ENCODE assay signal across 8 mouse cellular contexts in the genomic region with DNA sequence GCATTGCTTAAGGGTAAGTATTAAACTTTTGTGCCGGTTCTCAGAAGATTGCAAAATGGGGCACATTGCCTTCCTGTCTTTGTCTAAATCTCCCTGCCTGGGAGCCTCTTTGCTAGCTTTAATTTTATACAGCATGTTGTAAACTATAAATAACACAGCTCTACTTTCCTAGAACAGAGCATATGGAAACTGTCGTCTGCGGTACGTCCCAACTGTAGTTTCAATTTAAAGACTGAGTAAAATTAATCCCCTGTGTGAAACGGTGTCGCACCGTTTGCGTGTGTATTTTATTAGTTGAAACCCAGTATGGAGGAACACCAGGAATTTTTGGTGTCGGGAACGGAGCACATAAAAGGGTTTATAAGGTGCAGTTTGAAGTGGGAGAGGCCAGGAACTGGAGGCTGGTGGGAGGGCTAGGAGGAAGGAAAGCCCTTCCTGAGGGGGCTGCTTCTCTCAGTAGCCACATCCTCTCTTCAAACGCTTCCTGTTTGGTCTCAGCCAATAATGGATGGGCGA.
A peak's percentile ranks its signal among the peaks of the same experiment; 100 is the strongest.
DNase-seq lines count a peak whose midpoint lies in the region; ATAC-seq and TF ChIP-seq lines count a peak whose summit lies in the region.

No protein-coding gene starts in this region.

- peak overlapping the region; percentile 5; the same call in 1 of the 2 replicates for H3K9ac ChIP-seq in forebrain, embryonic 11.5 days (ENCODE audit: low read length)
- H3K9ac ChIP-seq in hindbrain, embryonic 16.5 days (ENCODE audit: low read depth, low read length): 0 out of 2 replicates have a peak overlapping the region, but pooled peaks have one; percentile 28
- H3K9ac ChIP-seq in limb, embryonic 15.5 days: 0 out of 2 replicates have a peak overlapping the region, but pooled peaks have one; percentile 1
- no peak overlapping the region for H3K9ac ChIP-seq in midbrain, embryonic 16.5 days (ENCODE audit: low read depth, low read length)

- no peak for ATAC-seq in forebrain, embryonic 11.5 days (replicated peaks; ENCODE audit: low FRiP score)
- ATAC-seq in hindbrain, embryonic 16.5 days: no peak
- ATAC-seq in limb, embryonic 15.5 days (ENCODE audit: insufficient number of reproducible peaks, low FRiP score, low TSS enrichment, low read depth): peak; percentile 22; the same call in 1 of the 2 replicates
- no peak for ATAC-seq in midbrain, embryonic 16.5 days

- TF ChIP-seq CTCF in spleen, adult 2 months (IDR thresholded peaks at IDR 0.05; ENCODE audit: extremely low read depth, insufficient read depth, insufficient read length, insufficient replicate concordance): no peak

- peak overlapping the region; percentile 54 for H3K4me3 ChIP-seq in spleen, adult 2 months (ENCODE audit: extremely low read depth, insufficient read depth, insufficient read length)
- peak overlapping the region; percentile 4; the same call in 1 of the 2 replicates for H3K4me3 ChIP-seq in forebrain, embryonic 11.5 days (ENCODE audit: low read depth, low read length)
- H3K4me3 ChIP-seq in hindbrain, embryonic 16.5 days (ENCODE audit: low read length): peak overlapping the region; percentile 27
- H3K4me3 ChIP-seq in limb, embryonic 15.5 days: peak overlapping the region; percentile 30
- H3K4me3 ChIP-seq in midbrain, embryonic 16.5 days (ENCODE audit: low read depth, low read length): peak overlapping the region; percentile 19

- peak; percentile 8 to 19 for DNase-seq in spleen, adult 2 months (ENCODE audit: low read depth in 1 of 2, low spot score in 2 of 2)
- no peak for DNase-seq in spleen, postnatal 4 days (ENCODE audit: low spot score in 2 of 2)
- peak; percentile 52 for DNase-seq in forebrain, embryonic 11.5 days (ENCODE audit: low spot score)
- peak; percentile 46 for DNase-seq in thymus, postnatal 4 days
- no peak for DNase-seq in cerebellum, adult 11-12 months

- H3K27me3 ChIP-seq in spleen, adult 2 months (ENCODE audit: control insufficient read depth, insufficient read depth, low read length): no peaks in the 10 kb centered on the region
- no peaks in the 10 kb centered on the region for H3K27me3 ChIP-seq in forebrain, embryonic 11.5 days (ENCODE audit: control insufficient read depth, insufficient read depth, low read length)
- no peaks in the 10 kb centered on the region for H3K27me3 ChIP-seq in hindbrain, embryonic 16.5 days (replicated peaks; ENCODE audit: control insufficient read depth, insufficient read depth, low read length)
- no peaks in the 10 kb centered on the region for H3K27me3 ChIP-seq in limb, embryonic 15.5 days
- H3K27me3 ChIP-seq in midbrain, embryonic 16.5 days (ENCODE audit: control insufficient read depth, insufficient read depth, low read depth, low read length): no peaks in the 10 kb centered on the region

- H3K4me1 ChIP-seq in spleen, adult 2 months (ENCODE audit: control insufficient read depth, insufficient read depth, insufficient read length): peaks cover 8% of the 10 kb centered on the region
- peaks cover 6% of the 10 kb centered on the region; the same call in 1 of the 2 replicates for H3K4me1 ChIP-seq in forebrain, embryonic 11.5 days (replicated peaks; ENCODE audit: control insufficient read depth, insufficient read depth, low read length)
- H3K4me1 ChIP-seq in hindbrain, embryonic 16.5 days (ENCODE audit: control insufficient read depth, insufficient read depth, low read depth, low read length): peaks cover 25% of the 10 kb centered on the region
- peaks cover 31% of the 10 kb centered on the region for H3K4me1 ChIP-seq in limb, embryonic 15.5 days
- H3K4me1 ChIP-seq in midbrain, embryonic 16.5 days (ENCODE audit: control insufficient read depth, insufficient read depth, low read length): peaks cover 25% of the 10 kb centered on the region

- no peaks in the 10 kb centered on the region; the same call in 1 of the 2 replicates for H3K9me3 ChIP-seq in forebrain, embryonic 11.5 days (ENCODE audit: control insufficient read depth, low read length)
- H3K9me3 ChIP-seq in hindbrain, embryonic 16.5 days (ENCODE audit: control insufficient read depth, low read length): no peaks in the 10 kb centered on the region
- no peaks in the 10 kb centered on the region for H3K9me3 ChIP-seq in limb, embryonic 15.5 days
- no peaks in the 10 kb centered on the region for H3K9me3 ChIP-seq in midbrain, embryonic 16.5 days (replicated peaks; ENCODE audit: control insufficient read depth, low read length, poor library complexity, severe bottlenecking)

- WGBS in spleen, adult 2 months: under 1% methylated on average over 12 of the region's 12 CpGs
- 2% methylated on average over 12 of the region's 12 CpGs for WGBS in forebrain, embryonic 11.5 days
- 3% methylated on average over 12 of the region's 12 CpGs for WGBS in hindbrain, embryonic 16.5 days
- WGBS in limb, embryonic 15.5 days: 2% methylated on average over 12 of the region's 12 CpGs
- 4% methylated on average over 12 of the region's 12 CpGs for WGBS in midbrain, embryonic 16.5 days

- H3K4me2 ChIP-seq in forebrain, embryonic 11.5 days (ENCODE audit: low read depth, low read length, severe bottlenecking): peak overlapping the region; percentile 49
- peak overlapping the region; percentile 69 for H3K4me2 ChIP-seq in hindbrain, embryonic 16.5 days (ENCODE audit: low read length)
- H3K4me2 ChIP-seq in limb, embryonic 15.5 days: peak overlapping the region; percentile 62
- peak overlapping the region; percentile 63 for H3K4me2 ChIP-seq in midbrain, embryonic 16.5 days (ENCODE audit: low read length)

- H3K36me3 ChIP-seq in spleen, adult 2 months (ENCODE audit: control insufficient read depth, insufficient read depth, low read length): no peaks in the 10 kb centered on the region
- no peaks in the 10 kb centered on the region for H3K36me3 ChIP-seq in forebrain, embryonic 11.5 days (ENCODE audit: control insufficient read depth, insufficient read depth, low read length)
- H3K36me3 ChIP-seq in hindbrain, embryonic 16.5 days (ENCODE audit: control insufficient read depth, insufficient read depth, low read length): no peaks in the 10 kb centered on the region
- no peaks in the 10 kb centered on the region for H3K36me3 ChIP-seq in limb, embryonic 15.5 days
- no peaks in the 10 kb centered on the region for H3K36me3 ChIP-seq in midbrain, embryonic 16.5 days (ENCODE audit: control insufficient read depth, insufficient read depth, low read length)

- no peak for TF ChIP-seq POLR2A in spleen, adult 2 months (IDR thresholded peaks at IDR 0.05; ENCODE audit: low read depth, low read length)

- H3K27ac ChIP-seq in spleen, adult 2 months (ENCODE audit: insufficient read depth, low read length): peak overlapping the region; percentile 54
- H3K27ac ChIP-seq in forebrain, embryonic 11.5 days (ENCODE audit: low read depth, low read length): peak overlapping the region; percentile 87
- H3K27ac ChIP-seq in hindbrain, embryonic 16.5 days (ENCODE audit: low read depth, low read length): peak overlapping the region; percentile 75
- peak overlapping the region; percentile 98 for H3K27ac ChIP-seq in limb, embryonic 15.5 days
- H3K27ac ChIP-seq in midbrain, embryonic 16.5 days (ENCODE audit: low read length): peak overlapping the region; percentile 61; the same call in 1 of the 2 replicates

Comparison
In these comparisons a context has a peak if more than half of its experiments do, and no peak if none do; other contexts are left out.
1. DNase-seq: peak in spleen, adult 2 months (2 of 2), forebrain, embryonic 11.5 days (single experiment) and thymus, postnatal 4 days (single experiment); none in spleen, postnatal 4 days (0 of 2) and cerebellum, adult 11-12 months (single experiment).
2. H3K4me3 ChIP-seq: peak in every context shown above with its lines; median percentile 54 in spleen, adult 2 months; 30 in limb, embryonic 15.5 days; 27 in hindbrain, embryonic 16.5 days; 19 in midbrain, embryonic 16.5 days; 4 in forebrain, embryonic 11.5 days.
3. Peak in every context shown above with its lines, with median percentiles within 50 percentile points of each other: H3K27ac ChIP-seq and H3K4me2 ChIP-seq.